Mouse (Mus musculus): ENCODE data around the gene Tgtp2.
A peak's percentile ranks its signal among the peaks of the same experiment; 100 is the strongest.
"Not testable (repeated sequence)": the region's sequence is repeated elsewhere in the genome, so short reads cannot be mapped to it uniquely, and the experiment has no call there.

The Tgtp2 gene

DNA sequence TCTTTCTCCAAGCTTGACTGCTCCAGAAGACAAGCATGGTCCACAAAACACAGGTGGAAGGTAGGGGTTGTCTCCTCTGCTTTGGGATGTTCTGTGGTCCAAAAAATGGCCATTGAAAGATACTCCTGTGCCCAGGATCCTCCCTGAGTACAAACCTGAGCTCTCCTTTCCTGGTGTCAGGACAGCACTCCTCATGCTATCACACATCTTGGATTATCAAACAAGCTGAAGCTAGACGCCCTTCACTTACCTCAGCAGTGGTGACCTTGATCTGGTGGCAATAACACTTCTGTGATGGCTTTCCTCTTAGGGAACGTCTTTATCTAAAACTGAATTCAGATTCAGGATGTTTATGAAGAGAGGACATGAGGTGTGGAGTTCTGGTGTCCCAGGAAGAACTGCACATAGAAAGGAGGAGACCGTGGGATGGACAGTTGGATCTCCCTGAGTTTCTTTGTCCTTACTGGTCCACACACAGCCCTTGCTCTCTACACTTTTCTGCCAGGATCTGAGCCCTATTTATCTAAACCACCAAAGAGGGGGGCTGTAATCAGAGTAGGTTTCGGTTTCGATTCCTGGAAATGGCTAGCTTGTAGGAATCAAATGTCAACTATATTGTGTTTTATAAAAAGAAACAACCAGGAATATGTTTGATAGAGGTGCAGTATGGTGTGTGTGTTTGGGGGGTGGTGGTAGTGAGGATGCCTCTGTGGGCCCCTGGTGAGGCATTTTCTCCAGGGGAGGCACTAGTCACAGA lies at the start of gene Tgtp2:
Tgtp2 (minus strand) TSS at position 494 of the 757 bp plus-strand sequence.
- not testable (repeated sequence) for DNase-seq (ENCODE audit: low spot score)

- DNase-seq (ENCODE audit: low spot score), result no peak
These were observed 48.7 kb upstream of the Tgtp2 start for GRCm38 (mm10) chr11:49112624-49113219.

DNA sequence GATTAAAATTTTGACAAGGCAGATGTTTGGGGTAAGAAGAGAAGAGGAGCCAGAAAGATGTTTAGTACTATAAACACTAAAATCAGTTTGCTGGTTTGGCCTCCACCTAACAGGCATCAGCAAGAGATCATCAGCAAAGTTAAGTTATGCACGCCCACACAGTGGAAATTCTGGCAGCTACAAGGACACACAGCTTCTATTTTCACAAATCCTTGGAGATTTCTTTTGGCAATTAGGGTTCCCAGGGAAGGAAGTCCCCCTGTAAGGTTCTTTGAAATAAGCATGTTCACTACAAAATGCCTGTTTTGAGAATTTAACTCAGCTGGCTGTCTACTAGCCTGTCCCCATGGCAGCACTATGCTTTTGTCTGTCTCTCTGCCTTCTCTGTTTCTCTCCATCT lies 47.0 kb upstream of the Tgtp2 start:
- DNase-seq (ENCODE audit: low spot score), result no peak

GRCm38 (mm10) chr11:49108833-49109232 lies 44.8 kb upstream of the Tgtp2 start:
- DNase-seq (ENCODE audit: low spot score), result peak; percentile 60

DNA sequence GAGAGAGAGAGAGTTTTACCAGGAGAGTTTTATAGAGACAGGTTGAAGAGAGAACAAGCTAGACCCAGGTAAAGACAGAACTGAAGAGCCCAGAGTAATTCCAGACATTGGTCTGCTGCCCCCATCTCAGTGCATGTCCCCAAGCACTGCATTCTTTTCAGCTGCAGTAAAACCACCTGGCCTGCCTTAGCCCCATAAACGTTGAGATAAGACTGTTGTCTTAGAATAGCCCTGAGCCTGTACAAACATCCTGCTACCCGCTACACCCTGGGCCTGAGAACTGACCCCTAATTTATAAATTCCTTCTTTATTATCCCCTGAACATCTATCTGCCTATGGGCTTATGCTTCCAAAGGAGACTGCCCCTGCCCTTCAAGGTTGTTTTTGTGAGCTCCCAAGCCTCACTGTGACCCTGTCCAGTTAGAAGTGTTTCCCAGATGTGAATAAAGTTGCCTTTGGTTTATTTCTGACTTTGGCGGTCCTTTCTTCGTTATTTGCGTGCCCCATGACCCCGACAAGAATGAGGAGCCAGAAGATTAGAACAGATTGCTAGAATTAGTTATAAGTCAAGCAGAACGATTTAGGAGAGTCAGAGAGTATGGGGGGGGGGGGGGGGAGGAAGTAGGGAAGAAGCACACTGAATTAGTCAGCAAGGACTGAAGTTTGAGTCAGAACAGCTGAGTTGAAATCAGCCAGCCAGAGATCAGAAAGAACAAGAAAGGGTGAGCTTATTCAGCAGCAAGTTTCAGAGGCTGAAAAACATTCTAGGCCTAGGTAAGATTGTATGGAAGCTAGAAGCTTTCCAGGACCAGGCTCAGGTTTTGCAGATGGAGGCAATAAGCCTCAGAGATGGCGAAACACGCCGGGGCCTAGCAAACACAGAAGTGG lies 43.9 kb upstream of the Tgtp2 start:
- no peak for DNase-seq (ENCODE audit: low spot score)

- no peak for DNase-seq (ENCODE audit: low spot score)
These were observed 41.7 kb upstream of the Tgtp2 start for GRCm38 (mm10) chr11:49105752-49106151.

DNA sequence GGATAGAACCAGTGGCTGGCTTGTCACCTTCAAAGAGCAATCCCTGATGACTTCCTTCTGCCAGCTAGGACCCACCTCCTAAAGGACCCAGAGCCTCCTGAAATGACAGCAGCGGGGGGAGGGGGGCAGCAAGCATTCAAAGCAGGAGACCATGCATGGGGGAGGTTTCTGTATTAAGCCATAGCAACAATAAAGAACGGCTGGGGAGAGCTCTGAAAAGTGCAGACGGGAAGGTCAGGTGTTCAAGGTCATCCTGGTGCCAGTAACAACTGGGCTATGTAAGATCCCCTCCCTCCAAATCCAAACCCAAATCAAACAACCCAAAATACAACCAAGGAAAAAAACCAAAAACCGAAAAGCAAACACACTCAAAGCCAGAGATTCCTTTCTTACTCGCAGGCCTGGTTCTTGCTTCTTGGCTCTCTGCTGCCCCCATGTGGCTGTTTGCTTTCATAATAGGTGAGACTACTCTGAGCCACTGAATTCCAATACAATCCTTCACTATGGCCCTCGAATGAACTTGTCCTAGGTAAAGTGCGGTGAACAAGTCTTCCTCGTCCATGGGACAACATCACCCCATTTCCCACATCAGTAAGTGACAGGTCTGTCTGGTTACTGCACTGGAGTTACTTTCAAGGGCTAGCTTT lies 39.2 kb upstream of the Tgtp2 start:
- DNase-seq (ENCODE audit: low spot score), result peak; percentile 88

DNA sequence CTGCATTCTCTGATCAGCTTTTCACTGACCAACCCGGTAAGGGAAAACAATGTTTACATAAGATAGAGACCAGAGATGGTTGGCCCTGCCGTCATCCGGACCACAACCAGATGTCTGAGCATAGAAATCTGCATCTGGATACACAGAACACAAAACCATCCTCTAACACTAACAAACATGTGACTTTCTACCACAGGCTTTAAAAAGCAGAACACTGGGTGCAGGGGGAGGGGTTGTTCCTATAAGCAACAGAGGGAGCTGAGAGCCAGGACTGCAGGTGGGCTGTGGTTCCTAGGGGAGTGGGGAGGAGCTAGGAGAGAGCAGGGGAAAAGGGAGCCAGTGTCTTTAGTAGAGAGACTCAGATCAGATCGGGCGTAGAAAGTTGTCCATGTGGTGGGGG lies 37.5 kb upstream of the Tgtp2 start:
- no peak for DNase-seq (ENCODE audit: low spot score)

DNA sequence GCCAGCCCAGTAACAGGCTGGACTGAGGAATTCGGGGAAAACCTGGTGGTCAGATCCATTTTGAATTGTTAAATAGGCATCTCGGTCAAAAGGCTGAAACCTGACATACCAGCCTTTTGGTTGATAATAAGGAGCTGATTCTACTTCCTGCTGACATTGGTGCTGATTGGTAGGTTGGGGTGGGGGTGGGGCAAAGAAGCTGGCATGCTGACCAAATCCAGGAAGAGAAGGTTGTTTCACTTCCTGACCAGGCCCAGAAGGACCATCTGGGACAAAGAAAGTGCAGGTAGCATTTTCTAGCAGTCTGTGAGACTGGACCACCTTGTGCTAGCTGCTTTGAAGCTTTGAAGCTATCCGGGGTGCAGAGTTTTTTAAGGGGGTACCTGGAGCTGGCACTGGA lies 36.4 kb upstream of the Tgtp2 start:
- DNase-seq (ENCODE audit: low spot score), result no peak

DNA sequence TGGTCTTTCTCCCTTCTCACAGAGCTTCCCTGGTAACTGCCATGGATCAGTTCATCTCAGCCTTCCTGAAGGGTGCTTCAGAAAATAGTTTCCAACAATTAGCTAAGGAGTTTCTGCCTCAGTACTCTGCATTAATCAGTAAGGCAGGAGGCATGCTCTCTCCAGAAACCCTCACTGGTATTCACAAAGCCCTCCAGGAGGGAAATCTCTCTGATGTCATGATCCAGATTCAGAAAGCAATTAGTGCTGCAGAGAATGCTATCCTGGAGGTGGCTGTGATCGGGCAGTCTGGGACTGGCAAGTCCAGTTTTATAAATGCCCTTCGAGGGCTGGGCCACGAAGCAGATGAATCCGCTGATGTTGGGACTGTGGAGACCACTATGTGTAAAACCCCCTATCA lies 31.4 kb upstream of the Tgtp2 start:
- no peak for DNase-seq (ENCODE audit: low spot score)

GRCm38 (mm10) chr11:49093861-49094660 lies 30.1 kb upstream of the Tgtp2 start:
- no peak for DNase-seq (ENCODE audit: low spot score)

- no peak for DNase-seq (ENCODE audit: low spot score)
These were observed 28.8 kb upstream of the Tgtp2 start for GRCm38 (mm10) chr11:49092786-49093185.

DNA sequence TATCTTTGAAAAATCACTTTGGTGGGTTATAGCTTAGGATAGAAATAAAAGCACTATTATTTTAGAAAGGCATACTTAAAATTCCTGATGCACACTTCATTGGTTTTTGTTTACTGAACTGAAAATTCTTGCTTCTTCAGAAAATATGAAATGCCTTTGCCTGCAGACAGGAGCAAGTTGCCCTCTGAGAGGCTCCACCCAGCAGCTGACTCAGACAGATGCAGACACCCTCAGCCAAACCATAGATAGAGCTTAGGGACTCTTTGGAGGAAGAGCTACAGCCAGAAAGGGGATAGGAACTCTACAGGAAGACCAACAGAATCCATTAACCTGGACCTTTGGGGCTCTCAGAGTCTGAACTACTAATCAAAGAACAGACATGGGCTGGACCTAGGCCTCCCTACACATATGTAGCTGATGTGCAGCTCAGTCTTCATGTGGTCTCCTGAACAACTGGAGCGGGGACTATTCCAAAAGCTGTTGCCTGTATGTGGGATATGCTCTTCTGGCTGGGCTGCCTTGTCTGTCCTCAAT lies 28.1 kb upstream of the Tgtp2 start:
- no peak for DNase-seq (ENCODE audit: low spot score)

DNA sequence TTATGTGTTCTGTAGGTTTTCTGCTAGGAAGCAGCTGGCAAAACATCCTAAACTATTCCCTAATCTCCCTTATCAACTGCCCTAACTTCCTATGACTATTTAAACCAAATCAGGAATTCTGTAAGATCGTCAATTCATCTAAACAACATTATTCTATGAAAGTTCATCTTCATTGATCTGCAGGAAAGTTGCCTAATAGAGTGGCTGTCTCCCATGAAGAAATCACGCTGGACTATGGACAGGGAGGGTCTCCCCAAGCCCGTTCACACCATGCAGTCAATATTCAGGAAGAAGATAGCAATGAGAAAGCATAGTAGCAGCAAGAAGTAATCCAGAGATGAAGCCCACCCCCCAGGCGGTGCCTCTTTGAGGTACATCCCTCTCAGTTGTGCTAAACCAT lies 27.2 kb upstream of the Tgtp2 start:
- no peak for DNase-seq (ENCODE audit: low spot score)

GRCm38 (mm10) chr11:49090551-49090950 lies 26.5 kb upstream of the Tgtp2 start:
- DNase-seq (ENCODE audit: low spot score), result no peak

DNA sequence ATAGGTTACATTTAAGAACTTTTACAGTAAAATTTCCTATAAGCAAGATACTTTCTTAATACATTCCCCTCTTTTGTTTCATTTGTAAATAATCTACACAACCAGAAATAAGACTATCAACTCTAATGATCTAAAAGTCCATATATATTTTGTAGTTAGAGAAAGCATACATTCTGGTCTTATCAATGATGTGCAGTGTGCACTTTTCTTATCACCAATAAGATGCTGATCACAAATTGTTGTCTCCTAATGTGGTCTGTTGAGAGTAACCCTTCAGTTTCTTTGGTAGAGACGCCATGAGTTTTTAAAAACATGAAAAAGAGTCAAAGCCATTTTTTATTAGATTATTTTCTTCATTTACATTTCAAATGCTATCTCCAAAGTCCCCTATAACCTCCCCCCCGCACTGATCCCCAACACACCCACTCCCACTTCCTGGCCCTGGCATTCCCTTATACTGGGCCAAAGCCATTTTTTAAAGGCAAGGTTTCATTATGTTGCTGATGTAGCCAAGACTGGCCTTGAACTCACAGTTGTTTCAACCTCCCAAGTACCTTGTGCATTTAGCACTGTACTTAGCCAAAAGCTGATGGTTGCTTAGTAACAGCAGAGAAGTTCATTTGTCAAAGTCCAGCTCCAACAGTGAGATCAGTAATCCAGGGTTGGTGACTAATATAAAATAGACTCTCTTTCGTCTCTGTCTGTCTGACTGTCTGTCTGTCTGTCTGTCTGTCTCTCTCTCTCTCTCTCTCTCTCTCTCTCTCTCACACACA lies 25.9 kb upstream of the Tgtp2 start:
- DNase-seq (ENCODE audit: low spot score), result no peak

DNA sequence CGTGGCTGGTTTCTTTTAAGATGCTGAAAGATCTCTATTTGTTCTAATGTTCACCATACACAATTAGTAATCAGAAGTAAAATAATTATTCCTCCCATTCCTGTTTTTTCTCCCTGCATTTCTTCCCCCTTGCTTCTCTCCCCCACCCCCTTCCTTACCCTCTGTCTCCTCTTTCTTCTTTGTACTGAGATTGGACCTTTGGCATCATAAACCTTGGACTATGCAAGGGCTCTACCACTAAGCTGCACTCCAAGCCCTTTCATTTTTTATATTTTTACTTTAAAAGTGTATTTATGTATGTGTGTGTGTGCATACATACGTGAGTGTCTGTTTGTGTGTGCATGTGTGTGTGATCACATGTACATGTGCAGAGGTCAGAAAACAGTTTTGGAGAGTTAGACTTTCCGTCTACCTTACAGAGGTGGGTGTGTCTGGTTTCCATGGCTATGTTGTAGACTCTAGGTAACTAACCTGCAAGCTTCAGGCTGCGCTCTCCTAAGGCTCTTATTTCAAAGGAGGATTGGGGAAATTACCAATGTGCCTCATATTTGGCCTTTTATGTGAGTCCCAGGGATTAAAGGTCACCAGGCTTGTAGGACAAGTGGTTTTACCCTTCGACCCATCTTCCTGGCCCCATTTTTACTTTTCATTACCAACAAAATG lies 25.1 kb upstream of the Tgtp2 start:
- DNase-seq (ENCODE audit: low spot score), result no peak

DNA sequence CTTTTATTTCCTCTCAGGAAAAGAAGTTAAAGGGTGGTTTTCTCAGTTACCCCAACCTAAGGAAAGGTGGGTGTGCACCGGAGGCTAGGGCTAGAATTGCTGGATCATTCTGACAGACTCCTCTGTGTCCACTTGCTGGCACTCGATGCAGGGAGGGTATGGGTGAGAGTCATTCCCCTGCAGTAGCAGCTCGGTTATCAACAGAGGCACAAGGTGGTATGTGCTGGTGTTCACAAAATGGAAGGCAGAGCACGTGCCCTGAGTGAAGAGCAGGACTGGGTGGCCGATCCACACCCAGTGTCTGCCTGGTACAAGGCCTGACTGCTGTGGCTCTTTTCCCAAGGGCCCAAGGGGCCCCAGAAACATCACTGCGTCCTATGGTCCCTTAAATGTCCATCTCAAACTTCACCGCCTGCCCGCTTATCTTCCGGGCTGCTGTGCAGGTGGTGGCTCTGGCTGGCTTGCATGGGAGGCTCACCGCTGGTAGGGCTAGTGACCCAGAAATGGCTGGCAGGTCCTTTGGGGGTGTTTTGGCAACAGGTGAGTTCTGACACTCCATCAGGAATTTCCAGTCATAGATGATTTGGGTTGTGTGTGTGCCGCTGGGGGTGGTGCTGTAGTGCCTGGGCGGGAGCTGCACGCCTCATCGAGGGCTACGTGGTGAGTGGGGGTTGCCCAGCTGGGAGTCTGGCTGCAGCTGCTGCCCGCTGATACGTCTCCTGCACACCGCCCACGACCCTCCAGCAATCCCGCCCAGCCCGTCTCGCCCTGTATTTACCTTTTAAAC lies 24.0 kb upstream of the Tgtp2 start:
- peak; percentile 48 for DNase-seq (ENCODE audit: low spot score)

GRCm38 (mm10) chr11:49086858-49087361 lies 22.9 kb upstream of the Tgtp2 start:
- no peak for DNase-seq (ENCODE audit: low spot score)
